Mouse (Mus musculus) brown adipose tissue, adult 24 weeks (tissue): Measurements from ENCODE around the gene Bri3bp. TPM values are rescaled to one million over a fixed set of nuclear protein-coding genes. Genes with fewer than 3 reads are reported as not detected.
A peak's percentile ranks its signal among the peaks of the same experiment; 100 is the strongest.
"Not testable (repeated sequence)": the region's sequence is repeated elsewhere in the genome, so short reads cannot be mapped to it uniquely, and the experiment has no call there.

Experiments used
- H3K27ac ChIP-seq: fragments of 200-500 bp; replicated peaks from 2 replicates; pipeline ENCODE4 v1.5.1; 2012; ENCODE audit warnings: low read depth, mild to moderate bottlenecking, low read length
- H3K4me1 ChIP-seq: fragments of 200-500 bp; 2 replicates; pipeline ENCODE4 v1.6.1; 2012; ENCODE audit warnings: low read length, mixed read lengths; ENCODE audit not compliant: control insufficient read depth, insufficient read depth, insufficient read length
- H3K4me3 ChIP-seq: fragments of 200-500 bp; 2 replicates; pipeline ENCODE4 v1.5.1; 2012; ENCODE audit warnings: low read depth, mild to moderate bottlenecking, low read length, moderate library complexity; ENCODE audit not compliant: insufficient read depth
- polyA plus RNA-seq: library from polyadenylated mRNA; stranded (reverse); fragments of >200 nt; gene quantifications from 2 replicates; pipeline ENCODE4 v1.2.4, GENCODE M21; 2012; ENCODE audit not compliant: missing spikeins, insufficient read depth, insufficient read length

The Bri3bp gene
- polyA plus RNA-seq, 1 experiment, result 15.4 TPM

DNA sequence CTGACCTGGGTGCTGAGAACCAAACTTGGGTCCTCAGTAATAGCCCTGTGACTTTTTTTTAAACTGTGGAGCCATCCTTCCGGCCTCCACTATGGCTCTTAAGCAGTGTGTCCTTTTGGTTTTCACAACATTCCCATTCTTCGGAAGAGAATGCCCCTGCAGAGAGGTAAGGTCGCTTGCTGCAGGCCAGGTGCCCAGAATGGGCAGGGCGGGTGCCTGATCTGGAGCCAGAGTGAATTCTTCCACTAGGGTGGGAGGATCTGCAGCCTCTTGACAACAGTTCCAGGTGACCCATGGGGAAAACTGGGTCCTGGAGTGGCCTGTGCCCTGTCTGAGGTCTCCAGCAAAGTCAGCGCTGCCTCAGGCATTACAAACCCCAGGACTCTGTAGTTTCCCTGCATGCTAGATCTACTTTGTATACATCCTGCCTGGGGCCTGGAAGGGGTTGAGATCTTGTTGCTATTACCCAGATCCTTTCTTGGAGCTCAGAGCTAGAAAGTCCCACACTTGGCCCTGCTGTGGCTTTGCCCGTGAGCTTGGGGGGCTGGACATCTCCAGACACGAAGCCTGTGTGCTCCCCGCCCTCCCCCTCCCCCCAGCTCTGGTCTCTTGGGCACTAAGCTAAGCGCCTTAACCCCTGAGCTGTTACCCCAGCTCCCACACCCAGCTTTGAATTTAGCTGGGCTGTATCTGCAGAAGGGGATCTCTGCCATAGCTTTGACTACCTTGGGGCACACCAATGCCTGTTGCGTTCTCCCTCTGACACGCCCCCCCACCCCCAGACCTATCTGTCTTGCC is 39.3 kb downstream of the Bri3bp start:
- Histone ChIP-seq H3K4me1 (peaks cover 14% of the 10 kb centered on the region), H3K4me3 (no peak overlapping the region)

DNA sequence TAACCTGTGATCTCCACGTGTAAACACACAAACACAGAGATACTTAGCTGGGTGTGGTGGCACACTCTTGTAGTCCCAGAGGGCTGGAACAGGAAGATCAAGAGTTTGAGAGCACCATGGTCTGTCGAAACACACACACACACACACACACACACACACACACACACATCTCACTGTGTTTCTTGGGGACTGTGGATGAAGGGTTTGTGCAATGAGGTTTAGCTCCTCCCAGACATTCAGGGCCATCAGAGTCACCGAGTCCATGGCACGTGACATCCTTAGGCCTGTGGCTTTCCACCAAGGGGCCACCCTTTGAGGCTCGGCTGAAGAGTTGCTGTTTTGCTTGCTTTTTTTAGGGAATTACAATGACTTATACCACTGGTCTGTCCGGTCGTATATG is 41.1 kb downstream of the Bri3bp start:
- H3K4me1 ChIP-seq, result peaks cover 4% of the 10 kb centered on the region; the same call in 1 of the 2 replicates
- no peak overlapping the region for H3K27ac ChIP-seq
- H3K4me3 ChIP-seq, result no peak overlapping the region

More for the DNA sequence above, 39.3 kb downstream of the Bri3bp start:
- no peak overlapping the region for H3K27ac ChIP-seq

DNA sequence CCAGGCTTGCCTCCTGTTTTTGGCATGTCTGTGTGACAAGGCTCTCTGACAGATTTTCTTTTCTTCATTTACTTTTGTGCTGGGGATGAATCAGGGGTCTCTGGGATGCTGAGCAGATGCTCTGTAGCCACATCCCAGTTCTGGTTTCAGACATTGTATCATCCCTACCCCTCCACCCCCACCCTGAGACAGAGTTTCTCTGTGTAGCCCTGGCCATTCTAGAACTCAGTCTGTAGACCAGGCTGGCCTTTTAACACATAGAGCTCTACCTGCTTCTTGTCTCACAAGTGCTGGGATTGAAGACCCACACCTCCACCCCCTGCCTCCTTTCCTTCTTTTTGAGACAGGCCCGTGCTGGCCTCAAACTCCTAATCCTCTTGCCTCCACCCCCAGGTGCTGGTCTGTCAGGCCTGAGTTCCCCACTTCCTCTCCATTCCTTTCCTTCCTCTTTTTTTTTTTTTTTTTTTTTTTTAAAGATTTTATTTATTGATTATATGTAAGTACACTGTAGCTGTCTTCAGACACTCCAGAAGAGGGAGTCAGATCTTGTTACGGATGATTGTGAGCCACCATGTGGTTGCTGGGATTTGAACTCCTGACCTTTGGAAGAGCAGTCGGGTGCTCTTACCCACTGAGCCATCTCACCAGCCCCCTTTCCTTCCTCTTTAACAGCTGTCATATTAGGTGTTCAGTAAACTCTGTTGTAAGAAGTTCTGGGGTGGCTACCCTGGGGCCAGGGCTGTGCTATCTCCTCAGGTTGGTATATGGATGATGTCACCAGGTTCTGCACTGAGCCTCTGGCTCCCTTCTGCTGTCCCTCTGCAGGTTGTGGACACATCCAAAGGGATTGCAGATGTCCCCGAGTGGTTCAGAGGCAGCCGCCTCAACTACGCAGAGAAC is 42.6 kb downstream of the Bri3bp start:
- Histone ChIP-seq H3K4me3 (no peak overlapping the region), H3K4me1 (no peaks in the 10 kb centered on the region; the same call in 1 of the 2 replicates), H3K27ac (no peak overlapping the region)

DNA sequence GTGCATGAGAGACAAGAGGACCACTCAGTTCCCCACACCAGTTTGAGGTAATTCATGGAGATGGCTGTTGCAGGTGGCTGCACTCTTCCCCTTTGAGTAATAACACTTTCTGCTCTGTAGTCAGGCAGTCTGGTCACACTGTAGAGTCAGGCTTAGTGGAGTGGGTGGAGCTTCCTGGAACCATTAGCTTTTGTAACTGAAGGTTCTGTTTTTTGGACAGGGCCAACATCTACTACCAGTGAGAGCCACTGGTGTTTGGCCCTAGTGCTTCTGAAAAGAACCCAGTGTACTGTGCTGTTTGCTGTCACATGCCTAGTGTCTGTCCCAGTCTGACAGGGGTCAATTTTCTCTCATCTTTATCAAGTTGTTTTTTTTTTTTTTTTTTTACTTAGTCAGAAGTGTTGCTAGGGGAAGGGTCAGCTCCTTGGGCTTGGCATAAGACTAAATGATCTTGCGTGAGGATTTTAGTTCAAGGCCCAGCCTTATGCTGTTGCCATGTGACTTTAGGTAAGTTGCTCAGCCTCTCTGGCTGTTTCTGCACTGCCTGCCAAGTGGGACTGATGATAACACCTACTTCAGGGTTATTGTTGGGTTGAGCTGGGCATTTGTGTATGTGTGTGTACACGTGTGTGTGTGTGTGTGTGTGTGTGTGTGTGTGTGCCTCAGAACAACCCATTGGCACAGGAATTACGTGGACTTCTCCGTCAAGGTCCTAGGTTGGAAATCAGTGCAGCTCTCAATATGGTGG is 43.8 kb downstream of the Bri3bp start:
- Histone ChIP-seq H3K4me1 (no peaks in the 10 kb centered on the region; the same call in 1 of the 2 replicates), H3K27ac (0 out of 2 replicates have a peak overlapping the region, but pooled peaks have one; percentile 10), H3K4me3 (no peak overlapping the region)

DNA sequence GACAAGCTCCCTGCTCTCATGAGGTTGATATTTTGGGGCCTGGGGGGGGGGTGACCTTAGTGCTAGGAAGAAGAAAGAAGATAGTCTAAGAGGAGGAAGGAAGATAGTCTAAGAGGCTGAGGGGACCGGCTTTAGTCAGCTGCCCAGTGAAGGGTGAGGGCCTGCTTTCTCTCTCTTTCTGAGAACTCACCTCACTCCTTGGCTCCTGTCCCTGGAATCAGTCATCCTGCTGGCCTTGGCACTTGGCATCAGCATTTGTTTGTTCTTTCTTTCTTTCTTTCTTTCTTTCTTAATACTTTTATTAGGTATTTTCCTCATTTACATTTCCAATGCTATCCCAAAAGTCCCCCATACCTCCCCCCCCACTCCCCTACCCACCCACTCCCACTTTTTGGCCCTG is 44.7 kb downstream of the Bri3bp start:
- Histone ChIP-seq H3K4me1 (no peaks in the 10 kb centered on the region; the same call in 1 of the 2 replicates), H3K4me3 (no peak overlapping the region), H3K27ac (no peak overlapping the region)

DNA sequence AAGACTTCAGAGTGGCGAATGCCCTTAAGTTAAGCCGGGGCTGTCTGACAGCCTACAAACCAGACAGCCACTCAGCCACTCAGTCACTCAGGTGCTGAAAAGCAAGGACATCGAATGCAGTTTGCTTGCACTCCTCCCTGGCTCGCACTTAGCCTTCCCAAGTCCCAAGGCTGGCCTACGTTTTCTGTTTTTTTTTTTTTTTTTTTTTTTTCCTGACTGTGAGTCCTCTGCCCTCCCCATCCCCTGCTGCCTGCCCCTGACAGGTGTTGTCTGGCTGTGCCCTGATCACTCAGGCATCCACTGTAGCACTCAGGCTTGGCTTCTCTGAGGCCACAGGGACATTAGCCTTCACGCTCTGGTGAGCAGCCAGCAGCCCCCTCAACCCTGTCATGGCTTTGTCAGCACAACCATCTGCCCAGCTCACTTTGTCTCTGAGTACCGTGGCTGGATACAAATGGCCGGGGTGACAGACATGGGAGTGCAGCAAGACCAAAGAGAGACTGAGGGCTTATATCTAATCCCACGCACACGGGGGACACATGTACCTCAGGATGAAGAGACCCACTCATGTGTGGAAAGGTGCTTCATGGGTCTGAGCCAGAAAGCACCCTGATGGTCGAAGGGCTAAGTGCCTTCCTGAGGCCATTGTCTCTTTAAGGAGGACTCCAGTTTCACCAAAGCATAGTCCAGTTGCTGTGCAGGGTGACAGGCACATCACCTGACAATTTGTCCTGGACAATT is 46.2 kb downstream of the Bri3bp start:
- Histone ChIP-seq H3K4me1 (no peaks in the 10 kb centered on the region; the same call in 1 of the 2 replicates), H3K27ac (no peak overlapping the region), H3K4me3 (no peak overlapping the region)

DNA sequence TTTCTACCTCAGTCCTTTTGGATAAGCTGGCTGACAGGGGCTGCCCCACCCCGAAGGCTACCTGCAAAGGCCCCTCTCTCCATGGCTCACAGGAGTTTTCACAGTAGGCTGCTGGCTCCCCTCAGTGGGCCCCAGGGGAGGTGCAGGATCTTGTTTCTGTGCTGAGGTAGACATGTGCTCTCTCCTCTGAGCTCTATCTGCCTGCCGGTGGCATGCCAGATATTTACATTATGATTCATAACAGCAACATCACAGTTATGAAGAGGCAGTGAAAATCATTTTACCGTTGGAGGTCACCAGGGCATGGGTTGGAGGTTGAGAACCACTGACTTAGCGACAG is 46.7 kb downstream of the Bri3bp start:
- no peak overlapping the region for H3K27ac ChIP-seq
- no peak overlapping the region for H3K4me3 ChIP-seq
- H3K4me1 ChIP-seq, result no peaks in the 10 kb centered on the region; the same call in 1 of the 2 replicates

DNA sequence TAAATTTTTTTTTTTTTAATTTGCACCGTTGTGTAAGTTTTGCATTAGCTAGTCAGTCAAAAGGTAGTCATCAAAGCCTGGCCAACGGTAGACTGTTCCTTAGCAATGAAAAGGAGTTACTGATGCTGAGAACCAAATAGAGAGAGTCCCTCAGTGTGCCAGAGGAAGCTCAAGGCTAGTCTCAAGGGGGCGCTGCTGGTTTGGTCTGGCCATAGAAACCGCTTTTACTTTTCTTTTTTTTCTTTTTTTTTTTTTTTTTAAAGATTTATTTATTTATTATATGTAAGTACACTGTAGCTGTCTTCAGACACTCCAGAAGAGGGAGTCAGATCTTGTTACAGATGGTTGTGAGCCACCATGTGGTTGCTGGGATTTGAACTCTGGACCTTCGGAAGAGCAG is 47.6 kb downstream of the Bri3bp start:
- not testable (repeated sequence) for H3K4me1 ChIP-seq, H3K4me3 ChIP-seq, H3K27ac ChIP-seq

DNA sequence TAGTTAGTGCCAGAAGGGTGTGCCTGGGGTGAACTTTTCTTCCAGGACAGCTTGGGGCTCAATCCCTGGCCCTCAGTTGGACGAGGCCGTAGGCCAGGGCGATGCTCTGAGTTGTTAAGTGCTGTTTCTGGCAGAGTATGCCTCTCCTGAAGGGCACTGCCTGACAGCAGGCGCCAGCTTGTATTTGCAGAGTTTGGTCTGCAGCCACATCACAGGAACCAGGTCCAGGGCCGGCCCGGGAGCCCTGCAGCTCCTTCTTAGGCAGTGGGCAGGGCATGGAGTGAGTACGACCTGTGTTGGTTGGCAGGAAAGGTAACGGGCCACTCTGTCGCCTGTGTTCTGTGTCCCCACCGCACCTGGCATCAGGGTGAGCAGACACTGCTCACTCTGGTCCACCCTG is 49.7 kb downstream of the Bri3bp start:
- no peaks in the 10 kb centered on the region for H3K4me1 ChIP-seq
- no peak overlapping the region for H3K4me3 ChIP-seq
- no peak overlapping the region for H3K27ac ChIP-seq

DNA sequence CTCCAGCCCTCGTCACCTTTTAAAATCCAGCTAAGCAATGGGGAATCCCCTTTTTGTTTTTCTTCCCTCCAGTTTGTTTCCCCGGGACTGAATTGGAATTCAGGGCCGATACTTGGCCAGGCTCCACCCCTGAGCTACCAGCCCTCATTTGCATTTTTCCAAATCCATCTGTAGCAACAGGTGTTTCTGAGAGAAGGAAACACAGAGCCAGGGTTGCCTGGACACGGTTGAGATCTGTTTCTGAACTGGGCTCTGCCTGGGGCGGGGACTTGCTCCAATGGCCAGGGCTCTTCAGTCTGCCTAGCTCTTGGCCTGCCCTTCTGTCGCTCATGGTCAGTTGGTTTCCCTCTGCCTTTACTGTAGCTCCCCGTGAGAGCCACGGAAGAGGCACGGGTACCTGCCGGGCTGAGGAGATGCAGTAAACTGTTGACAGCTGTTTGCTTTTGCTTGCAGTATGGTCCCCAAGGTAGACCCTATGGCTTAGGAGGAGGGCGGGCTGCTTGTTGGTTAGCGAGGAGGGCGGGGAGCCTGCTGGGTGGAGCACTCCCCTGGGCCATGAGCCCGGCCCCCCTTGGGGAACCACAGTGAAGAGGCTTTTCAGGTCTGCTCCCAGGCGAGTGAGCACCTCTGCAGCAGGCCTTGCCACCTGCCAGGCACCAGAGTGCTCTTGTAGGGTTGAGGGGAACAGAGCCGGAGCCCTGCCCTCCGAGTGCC is 51.2 kb downstream of the Bri3bp start:
- Histone ChIP-seq H3K4me3 (no peak overlapping the region), H3K27ac (no peak overlapping the region), H3K4me1 (no peaks in the 10 kb centered on the region)

DNA sequence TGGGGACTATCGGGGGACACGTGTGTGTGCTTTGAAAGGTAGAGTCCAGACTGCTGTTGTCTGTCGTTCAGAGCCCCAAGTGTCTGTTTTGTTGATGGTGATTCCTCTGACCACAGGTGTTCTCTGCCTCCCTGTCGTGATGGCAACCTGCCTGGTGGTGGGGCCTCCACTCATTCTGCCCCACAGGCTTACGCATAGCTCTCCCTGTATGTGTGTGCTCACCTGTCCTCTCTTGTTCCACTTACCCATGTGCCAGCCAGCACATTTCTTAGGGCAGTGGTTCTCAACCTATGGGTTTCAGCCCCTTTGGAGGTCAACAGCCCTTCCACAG is 51.7 kb downstream of the Bri3bp start:
- no peak overlapping the region for H3K27ac ChIP-seq
- H3K4me1 ChIP-seq, result no peaks in the 10 kb centered on the region
- H3K4me3 ChIP-seq, result no peak overlapping the region

DNA sequence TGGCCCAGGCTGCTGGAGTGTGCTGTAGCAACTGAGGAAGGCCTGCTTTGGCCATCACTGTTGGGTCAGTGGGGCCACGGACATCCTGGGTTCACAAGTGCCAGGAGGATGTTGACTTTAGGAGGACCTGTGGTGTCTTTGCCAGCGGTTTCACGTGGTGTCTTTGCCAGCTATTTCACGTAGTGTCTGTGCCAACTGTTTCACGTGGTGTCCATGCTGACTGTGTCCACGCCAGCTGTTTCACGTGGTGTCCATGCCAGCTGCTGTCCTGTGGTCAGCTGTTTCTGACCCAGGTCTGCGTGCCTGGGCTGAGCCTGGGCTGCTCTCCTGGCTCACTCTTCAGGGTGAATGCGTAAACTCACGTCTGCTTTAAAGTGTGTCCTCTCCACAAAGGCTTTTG is 54.3 kb downstream of the Bri3bp start:
- H3K4me3 ChIP-seq, result no peak overlapping the region
- H3K4me1 ChIP-seq, result no peaks in the 10 kb centered on the region
- 0 out of 2 replicates have a peak overlapping the region, but pooled peaks have one; percentile 10 for H3K27ac ChIP-seq

DNA sequence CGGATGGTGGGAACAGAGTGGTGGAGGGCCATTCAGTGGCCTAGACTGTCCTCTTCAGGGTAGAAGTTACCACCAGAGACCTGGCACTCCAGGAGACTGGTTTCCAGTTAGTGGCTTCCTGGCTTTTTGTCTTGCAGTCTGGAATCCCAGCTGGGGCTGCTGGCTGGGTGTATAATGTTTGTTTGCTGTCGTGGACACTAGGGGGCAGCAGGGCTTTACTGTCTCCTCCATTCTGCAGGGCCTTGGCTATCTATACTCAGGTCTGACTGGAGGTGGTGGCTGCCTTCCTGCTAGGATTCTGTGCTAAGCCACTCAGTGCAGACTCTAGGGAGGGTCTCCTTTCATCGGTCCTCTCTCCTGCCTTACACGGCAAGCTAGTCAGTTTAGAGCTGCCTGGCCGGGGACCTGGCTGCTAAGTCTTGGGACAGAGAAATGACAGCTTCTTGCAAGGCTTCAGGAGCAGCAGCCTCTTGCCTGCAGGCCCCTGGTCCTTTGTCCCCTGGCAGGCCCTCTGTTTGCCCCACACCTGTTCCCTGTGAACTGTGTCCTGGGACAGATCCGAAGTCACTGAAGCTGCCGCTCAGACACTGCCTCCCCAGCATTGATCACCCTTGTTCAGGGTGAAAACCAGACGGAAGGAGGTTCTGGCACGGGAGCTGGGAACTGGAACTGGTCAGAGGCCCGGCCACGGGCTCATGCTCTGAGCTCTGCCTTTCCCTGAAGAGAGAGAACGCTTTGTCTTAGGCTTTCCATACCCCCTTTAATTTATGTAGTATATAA is 56.6 kb downstream of the Bri3bp start:
- no peak overlapping the region for H3K27ac ChIP-seq
- no peak overlapping the region for H3K4me3 ChIP-seq
- no peaks in the 10 kb centered on the region for H3K4me1 ChIP-seq
